Mouse (Mus musculus) cerebral cortex, adult 2 months (tissue): ENCODE measurements around the gene Sgcb.

Source experiments
- WGBS: fragments of 180-500 bp; shearing (Covaris S2); methylation state at CpG from one replicate; pipeline ENCODE4 v1.1.7; 2018; 5-methylcytosine and 5-hydroxymethylcytosine counted together

The Sgcb gene

GRCm38 (mm10) chr5:73647261-73647900 lies at the start of gene Sgcb:
Gene Sgcb (minus strand): TSS chr5:73647790.
- WGBS = under 1% methylated on average over 62 of the region's 62 CpGs

DNA sequence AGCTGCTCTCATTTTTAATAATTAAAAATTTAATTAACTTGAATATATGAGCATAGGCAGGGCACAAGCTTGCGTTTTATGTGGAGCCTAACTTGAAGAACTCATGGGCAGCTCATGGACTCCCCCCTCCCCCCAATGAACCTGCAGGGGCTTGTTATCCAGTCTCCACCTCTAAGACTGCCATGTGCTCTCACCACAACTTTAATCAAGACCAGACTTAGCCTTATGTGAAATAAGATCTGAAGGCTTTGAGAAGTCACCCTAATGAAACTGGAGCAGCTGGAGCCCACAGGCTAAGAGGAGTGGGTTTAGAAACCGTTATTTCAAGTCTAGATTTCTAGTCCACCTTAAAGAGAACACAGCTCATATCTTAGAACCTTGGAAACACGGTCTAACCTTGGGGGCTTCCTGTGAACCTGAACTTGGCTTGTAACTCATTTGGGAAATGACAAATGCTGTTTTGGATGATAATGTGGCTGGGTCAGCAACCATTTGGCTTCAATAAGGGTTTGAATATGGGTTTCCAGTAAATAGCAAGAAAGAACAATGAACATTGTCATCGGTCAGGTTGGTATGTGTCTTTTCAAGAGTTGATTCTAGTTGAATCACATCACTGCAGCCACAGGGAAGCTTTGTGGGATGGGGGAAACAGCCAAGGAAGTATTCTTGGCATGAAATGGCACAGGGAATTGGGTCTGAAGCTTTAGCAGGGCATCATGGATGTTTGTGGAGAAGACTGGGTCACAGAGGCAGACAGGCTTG lies 46.8 kb upstream of the Sgcb start:
- 89% methylated on average over 4 of the region's 4 CpGs for WGBS

GRCm38 (mm10) chr5:73693778-73694177 lies 46.2 kb upstream of the Sgcb start:
- WGBS = 78% methylated on average over 1 of the region's 1 CpGs

GRCm38 (mm10) chr5:73691723-73692520 lies 44.3 kb upstream of the Sgcb start:
- 62% methylated on average over 15 of the region's 15 CpGs for WGBS

DNA sequence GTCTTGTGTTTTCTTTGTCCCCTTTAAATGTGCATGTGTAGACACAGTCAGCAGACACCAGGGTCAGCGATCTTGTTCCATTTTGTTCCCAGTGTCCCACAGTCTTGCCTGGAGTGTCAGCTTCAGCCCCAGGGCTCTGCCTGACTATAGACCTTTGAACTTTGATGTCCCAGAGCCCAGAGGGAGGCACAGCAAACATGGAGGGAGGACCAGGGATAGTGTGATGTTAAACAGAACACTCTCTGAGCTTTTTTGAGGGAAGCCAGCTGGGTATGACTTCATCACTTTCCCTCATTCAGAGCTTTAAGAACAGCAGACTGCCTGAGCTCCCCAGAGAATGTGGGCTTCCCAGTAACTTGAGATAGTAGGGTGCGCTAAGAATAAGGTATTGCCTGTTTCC lies 42.6 kb upstream of the Sgcb start:
- 81% methylated on average over 2 of the region's 2 CpGs for WGBS

GRCm38 (mm10) chr5:73688576-73688975 lies 41.0 kb upstream of the Sgcb start:
- WGBS = 86% methylated on average over 1 of the region's 1 CpGs

GRCm38 (mm10) chr5:73686149-73686548 lies 38.6 kb upstream of the Sgcb start:
- 15% methylated on average over 4 of the region's 4 CpGs for WGBS

- WGBS = 69% methylated on average over 9 of the region's 9 CpGs
Measured at GRCm38 (mm10) chr5:73683706-73684409, 36.3 kb upstream of the Sgcb start.

DNA sequence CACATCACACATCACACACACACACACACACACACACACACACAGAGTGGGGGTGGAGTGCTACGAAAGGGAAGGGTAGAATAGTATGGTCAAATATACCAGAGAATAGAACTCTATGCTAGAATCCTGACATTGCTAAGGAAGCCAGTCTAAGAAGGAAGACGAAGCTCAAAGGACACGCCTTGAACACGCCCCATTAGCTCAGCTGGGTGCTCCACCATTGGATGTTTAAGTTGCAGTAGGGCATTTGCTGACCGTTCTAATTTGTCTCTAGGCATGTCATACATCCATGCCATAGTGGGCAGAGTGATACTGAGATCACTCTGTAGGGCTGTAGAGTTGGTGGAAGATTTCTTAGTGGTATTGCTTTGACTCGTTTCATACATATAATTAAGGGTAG lies 35.6 kb upstream of the Sgcb start:
- WGBS = 83% methylated on average over 6 of the region's 6 CpGs

DNA sequence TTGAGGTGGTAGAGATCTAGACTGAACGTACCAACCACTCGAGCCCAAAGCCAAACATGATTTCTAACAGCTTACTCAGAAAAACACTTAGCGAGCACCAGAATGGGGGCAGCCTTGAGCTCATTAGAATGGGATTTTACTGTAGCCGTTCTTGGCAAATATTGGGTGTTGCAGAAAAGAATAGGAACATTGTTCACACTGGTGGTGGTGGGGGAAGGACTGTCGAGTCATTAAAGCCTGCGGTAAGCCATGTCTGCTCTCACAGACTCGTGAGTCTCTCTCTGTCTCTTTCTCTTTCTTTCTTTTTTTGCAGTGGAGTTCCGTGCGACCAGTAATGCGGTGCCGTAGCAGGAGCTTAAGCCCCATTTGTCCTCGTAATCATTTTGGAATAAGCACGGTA lies 29.0 kb upstream of the Sgcb start:
- whole genome bisulfite sequencing = 38% methylated on average over 13 of the region's 13 CpGs

DNA sequence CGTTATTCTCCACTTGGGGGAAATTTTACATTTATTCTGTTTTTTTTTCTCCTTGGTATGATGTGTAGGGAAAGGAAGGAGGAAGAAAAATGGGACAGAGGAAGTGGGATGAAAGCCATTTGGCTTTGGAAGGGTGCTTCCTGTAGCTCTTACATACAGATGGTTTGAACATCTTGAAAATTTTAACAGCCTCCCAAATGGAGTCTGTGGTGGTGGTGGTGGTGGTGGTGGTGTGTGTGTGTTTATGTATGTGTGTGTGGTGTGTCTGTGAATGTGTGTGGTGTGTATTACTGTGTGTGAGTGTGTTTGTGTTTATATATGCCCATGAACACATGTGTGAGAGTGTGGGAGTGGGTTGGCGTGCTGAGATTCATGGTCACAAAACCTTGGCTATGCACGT lies 28.0 kb upstream of the Sgcb start:
- 57% methylated on average over 3 of the region's 3 CpGs for WGBS

DNA sequence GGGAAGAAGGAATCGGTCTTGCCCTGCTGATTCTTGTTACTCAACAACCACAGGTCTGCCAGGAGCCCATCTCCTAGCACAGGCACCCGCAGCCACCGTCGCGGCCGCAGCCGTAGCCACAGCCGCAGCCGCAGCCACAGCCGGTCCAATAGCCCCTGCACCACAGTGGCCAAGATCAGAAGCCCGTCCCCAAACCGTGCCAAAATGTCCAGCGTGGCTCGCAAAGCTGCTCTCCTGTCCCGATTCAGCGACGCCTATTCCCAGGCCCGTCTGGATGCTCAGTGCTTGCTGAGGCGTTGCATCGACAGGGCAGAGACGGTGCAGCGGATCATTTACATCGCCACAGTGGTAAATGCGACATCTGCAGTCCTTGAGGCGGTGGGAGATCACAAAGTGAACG lies 21.8 kb upstream of the Sgcb start:
- 72% methylated on average over 26 of the region's 26 CpGs for WGBS

GRCm38 (mm10) chr5:73667877-73668276 lies 20.3 kb upstream of the Sgcb start:
- WGBS = 78% methylated on average over 2 of the region's 2 CpGs

- WGBS = 62% methylated on average over 2 of the region's 2 CpGs
Measured at GRCm38 (mm10) chr5:73666695-73667094, 19.1 kb upstream of the Sgcb start.

DNA sequence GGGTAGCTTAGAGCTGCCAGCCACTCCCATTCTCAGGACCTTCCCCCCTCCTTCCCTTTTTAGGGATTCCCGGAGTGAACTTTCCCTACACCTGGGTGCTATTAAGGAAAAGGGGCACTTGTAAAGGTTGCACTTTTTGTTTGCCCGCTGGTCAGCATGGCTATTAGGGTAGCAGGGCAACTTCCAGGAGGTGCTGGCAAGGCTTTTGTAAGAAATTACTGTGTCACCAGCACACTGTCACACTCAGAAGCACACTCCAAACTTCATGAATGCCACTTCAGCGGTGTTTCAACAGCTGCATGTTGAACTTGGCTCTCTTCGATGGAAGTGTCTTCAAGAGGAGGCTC lies 4.2 kb upstream of the Sgcb start:
- WGBS = 13% methylated on average over 4 of the region's 4 CpGs

DNA sequence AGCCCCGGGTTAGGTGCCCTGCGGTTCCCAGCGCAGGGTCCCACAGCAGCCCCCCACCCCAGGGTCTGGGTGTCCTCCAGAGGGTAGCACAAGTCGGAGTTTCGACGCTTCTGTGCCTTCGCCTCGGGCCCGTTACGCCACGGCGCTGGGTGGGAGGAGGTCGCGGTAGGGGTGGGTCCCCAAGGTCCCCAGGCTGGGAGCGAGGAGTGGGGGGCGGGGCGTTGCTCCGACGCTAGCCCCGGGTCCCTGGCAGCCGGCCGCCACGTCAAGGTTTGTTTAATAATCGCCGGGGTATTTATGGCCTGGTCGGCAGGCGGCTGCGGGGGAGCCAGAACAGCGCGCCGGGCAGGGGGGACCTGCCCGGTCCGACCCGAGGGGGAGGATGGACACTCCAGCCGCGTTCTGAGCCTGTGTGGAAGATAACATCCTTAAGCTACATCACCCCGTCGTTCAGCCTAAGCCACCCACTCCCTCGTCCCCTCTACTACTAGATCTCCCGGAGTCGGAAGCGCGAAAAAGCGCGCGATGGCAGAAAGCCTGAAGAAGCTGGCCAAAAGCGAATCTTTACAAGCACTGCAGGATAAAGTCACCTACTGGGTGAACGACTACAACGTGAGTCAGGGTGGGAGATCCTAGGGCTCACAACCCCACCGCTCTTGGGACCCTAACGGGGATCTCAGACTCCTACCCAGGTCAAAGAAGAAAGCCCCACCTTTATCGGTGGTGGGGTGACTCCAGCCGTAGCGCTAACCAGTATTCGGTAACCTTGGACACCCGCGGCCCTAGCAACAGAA lies 3.7 kb upstream of the Sgcb start, which contains the start of gene Spata18:
TSS of gene Spata18 (plus strand) at position 319 of the 794 bp plus-strand sequence.
- WGBS = 1% methylated on average over 57 of the region's 57 CpGs

DNA sequence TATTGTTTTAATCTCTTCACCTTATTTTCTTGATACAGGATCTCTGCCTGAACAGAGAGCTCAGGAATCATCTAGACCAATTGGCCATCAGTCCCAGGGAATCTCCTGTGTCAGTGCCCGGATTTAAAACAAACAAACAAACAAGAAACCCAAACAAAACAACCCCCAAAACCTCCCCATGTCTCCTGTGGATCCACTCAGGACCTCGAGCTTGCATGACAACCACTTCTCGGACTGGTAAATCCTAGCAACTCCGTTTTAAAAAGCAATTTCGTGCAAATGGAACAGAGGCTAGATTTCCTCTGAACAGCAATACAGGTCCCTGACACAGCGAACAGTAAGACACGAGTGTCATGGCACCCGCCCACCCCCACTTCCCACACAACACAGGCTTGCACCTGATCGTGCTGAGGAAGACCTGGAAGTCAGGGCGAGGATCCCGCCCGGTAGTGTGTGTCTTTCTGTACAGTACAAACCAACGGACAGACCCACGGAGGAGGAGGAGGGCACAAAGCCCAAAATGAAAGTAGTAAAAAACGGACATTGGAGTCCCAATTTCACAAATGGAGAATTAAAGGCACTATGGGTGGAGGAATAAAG lies 2.9 kb upstream of the Sgcb start:
- WGBS = 3% methylated on average over 15 of the region's 15 CpGs

DNA sequence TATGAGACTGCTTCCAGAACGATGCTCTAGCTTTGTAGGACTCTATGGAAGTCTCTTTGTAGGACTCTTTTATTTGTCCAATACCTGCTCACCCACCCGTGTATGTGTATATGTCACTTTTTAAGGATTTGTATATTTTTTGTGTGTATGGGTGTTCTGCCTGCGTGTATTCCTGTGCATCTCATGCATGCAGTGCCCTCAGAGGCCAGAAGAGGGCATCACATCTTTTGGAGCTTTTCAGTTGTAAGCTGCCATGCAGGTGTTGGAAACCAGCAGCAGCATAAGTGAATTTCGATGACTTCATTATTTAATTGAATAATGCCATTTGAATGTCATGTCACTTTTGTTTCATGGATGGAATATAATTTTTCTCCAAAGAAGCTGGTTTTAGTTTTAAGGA lies 5.5 kb downstream of the Sgcb start:
- 90% methylated on average over 4 of the region's 4 CpGs for WGBS

DNA sequence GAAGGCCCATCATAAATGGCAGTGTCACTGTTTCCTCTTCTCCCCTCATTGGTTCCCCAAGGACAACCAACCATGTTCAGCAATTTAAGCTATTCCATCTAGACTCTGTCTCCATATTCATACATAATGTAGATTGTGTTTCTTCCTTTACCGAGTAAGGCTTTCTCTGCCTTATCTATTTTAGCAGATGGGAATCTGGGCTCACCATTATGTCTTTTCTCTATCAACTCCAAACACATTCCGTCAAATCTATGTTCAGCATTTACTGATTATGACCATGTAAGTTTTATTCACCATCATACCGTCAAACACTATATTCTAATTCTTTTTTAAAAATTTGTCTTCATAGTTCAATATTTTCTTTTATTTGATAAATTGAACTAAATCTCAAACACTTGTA lies 6.5 kb downstream of the Sgcb start:
- WGBS = 82% methylated on average over 3 of the region's 3 CpGs

- 28% methylated on average over 8 of the region's 8 CpGs for WGBS
Measured at GRCm38 (mm10) chr5:73637337-73638107, 10.1 kb downstream of the Sgcb start.
